Mouse (Mus musculus) spleen, adult 2 months (tissue): Measurements from ENCODE around the gene Bok.

Experiments used
- CTCF ChIP-seq: fragments of 200-500 bp; IDR thresholded peaks from 2 replicates; pipeline ENCODE4 v1.5.1; 2011; ENCODE audit warnings: mild to moderate bottlenecking, inconsistent platforms; ENCODE audit not compliant: insufficient read depth, insufficient read length, insufficient replicate concordance; ENCODE audit errors: extremely low read depth
- POLR2A ChIP-seq: fragments of 200-500 bp; IDR thresholded peaks from 2 replicates; pipeline ENCODE4 v1.6.1; 2011; ENCODE audit warnings: low read depth, low read length, inconsistent platforms

DNA sequence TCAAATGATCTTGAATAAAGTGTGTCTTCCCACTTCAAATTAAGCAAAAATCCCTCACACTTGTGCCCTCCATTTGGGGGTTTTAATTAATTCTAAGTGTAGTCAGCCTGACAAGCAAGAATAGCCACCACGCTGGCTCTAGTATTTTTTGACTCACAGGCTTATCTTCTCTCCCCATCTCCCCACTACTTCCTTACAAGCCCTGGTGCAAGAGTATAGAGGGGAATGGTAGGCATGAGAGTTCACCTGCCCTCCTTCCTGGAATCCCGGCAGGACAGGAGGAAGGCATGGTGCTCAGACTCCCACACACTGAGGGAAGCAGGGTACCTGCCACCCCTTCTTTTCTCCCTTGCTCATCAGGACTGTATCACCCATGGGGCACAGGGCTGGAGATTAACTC, 31.2 kb upstream of the Bok start:
- TF ChIP-seq POLR2A (no peak), CTCF (no peak)
